Mouse (Mus musculus) mesoderm, embryonic 11.5 days (tissue): ENCODE data around the gene Nt5dc1.
"Not testable (repeated sequence)": the region's sequence is repeated elsewhere in the genome, so short reads cannot be mapped to it uniquely, and the experiment has no call there.

Source experiments
- DNase-seq: peaks from one replicate; pipeline ENCODE4 v3.0.0-alpha.2; 2012; ENCODE audit warnings: low read depth, low spot score

The Nt5dc1 gene

GRCm38 (mm10) chr10:34312536-34312935 is 105.8 kb downstream of the Nt5dc1 start:
- DNase-seq: no peak

GRCm38 (mm10) chr10:34309915-34310685 is 108.3 kb downstream of the Nt5dc1 start:
- no peak for DNase-seq

- DNase-seq: no peak
These were observed 111.3 kb downstream of the Nt5dc1 start for GRCm38 (mm10) chr10:34307070-34307469.

GRCm38 (mm10) chr10:34300368-34300767 is 118.0 kb downstream of the Nt5dc1 start:
- no peak for DNase-seq

GRCm38 (mm10) chr10:34297980-34298753 is 120.2 kb downstream of the Nt5dc1 start:
- DNase-seq: peak; percentile 54

GRCm38 (mm10) chr10:34297299-34297979 is 120.9 kb downstream of the Nt5dc1 start, which contains the start of gene Tspyl4:
Tspyl4 (plus strand) TSS chr10:34297442.
- DNase-seq: peak; percentile 96

- no peak for DNase-seq
These were observed 121.4 kb downstream of the Nt5dc1 start for GRCm38 (mm10) chr10:34296911-34297298.

GRCm38 (mm10) chr10:34282420-34283238 is 135.7 kb downstream of the Nt5dc1 start:
- DNase-seq: peak; percentile 34

GRCm38 (mm10) chr10:34281962-34282388 is 136.4 kb downstream of the Nt5dc1 start, which contains the start of gene Tspyl1:
Tspyl1 (plus strand) TSS chr10:34282190.
- peak; percentile 98 for DNase-seq

GRCm38 (mm10) chr10:34281211-34281961 is 137.0 kb downstream of the Nt5dc1 start:
- peak; percentile 37 for DNase-seq

GRCm38 (mm10) chr10:34280591-34281175 is 137.7 kb downstream of the Nt5dc1 start:
- DNase-seq: peak; percentile 79

GRCm38 (mm10) chr10:34271681-34272080 is 146.7 kb downstream of the Nt5dc1 start:
- no peak for DNase-seq

- DNase-seq: no peak
These were observed 150.9 kb downstream of the Nt5dc1 start for GRCm38 (mm10) chr10:34267312-34268070.

- DNase-seq: no peak
These were observed 153.2 kb downstream of the Nt5dc1 start for GRCm38 (mm10) chr10:34265106-34265505.

GRCm38 (mm10) chr10:34252833-34253232 is 165.5 kb downstream of the Nt5dc1 start:
- not testable (repeated sequence) for DNase-seq

GRCm38 (mm10) chr10:34249594-34249993 is 168.8 kb downstream of the Nt5dc1 start:
- no peak for DNase-seq

- no peak for DNase-seq
These were observed 170.6 kb downstream of the Nt5dc1 start for GRCm38 (mm10) chr10:34247757-34248156.

GRCm38 (mm10) chr10:34246106-34246505 is 172.2 kb downstream of the Nt5dc1 start:
- no peak for DNase-seq

- no peak for DNase-seq
These were observed 173.6 kb downstream of the Nt5dc1 start for GRCm38 (mm10) chr10:34244745-34245144.
